Mouse (Mus musculus) cerebellum, adult 2 months (tissue): ENCODE results near the gene Derl3. TPM values are rescaled to one million over a fixed set of nuclear protein-coding genes. Genes with fewer than 3 reads are reported as not detected.

Experiments
- DNase-seq, 2 experiments: peaks; one replicate each; pipeline ENCODE4 v3.0.0; 2021
- H3K27ac ChIP-seq: fragments of 200-500 bp; 2 replicates; pipeline ENCODE4 v1.5.1; 2012; ENCODE audit warnings: low read length, control low read depth, inconsistent platforms; ENCODE audit not compliant: insufficient read depth
- H3K27me3 ChIP-seq: fragments of 200-500 bp; 2 replicates; pipeline ENCODE4 v1.6.1; 2012; ENCODE audit warnings: inconsistent platforms, mild to moderate bottlenecking, low read length, moderate library complexity; ENCODE audit not compliant: control insufficient read depth, insufficient read depth
- H3K4me1 ChIP-seq: fragments of 200-500 bp; 2 replicates; pipeline ENCODE4 v1.6.1; 2011; ENCODE audit warnings: low read length; ENCODE audit not compliant: control insufficient read depth, insufficient read depth
- H3K4me3 ChIP-seq: fragments of 200-500 bp; replicated peaks from 2 replicates; pipeline ENCODE3; 2011; ENCODE audit warnings: mild to moderate bottlenecking, low read depth, low read length, control low read depth; ENCODE audit not compliant: insufficient read depth
- CTCF ChIP-seq: fragments of 200-500 bp; IDR thresholded peaks from 2 replicates; pipeline ENCODE4 v1.5.1; 2011; ENCODE audit warnings: low read depth, mild to moderate bottlenecking, control low read depth, low read length, moderate library complexity, borderline replicate concordance; ENCODE audit not compliant: insufficient read depth
- POLR2A ChIP-seq: fragments of 200-500 bp; IDR thresholded peaks from 2 replicates; pipeline ENCODE4 v1.6.1; 2011; ENCODE audit warnings: low read length, control low read depth, borderline replicate concordance; ENCODE audit not compliant: insufficient read depth
- WGBS: fragments of 180-500 bp; shearing (Covaris S2); methylation state at CpG from one replicate; pipeline ENCODE4 v1.1.7; 2018; 5-methylcytosine and 5-hydroxymethylcytosine counted together
- polyA plus RNA-seq: library from polyadenylated mRNA; depleted of rRNA; stranded (reverse); fragments of >200 nt; gene quantifications from 2 replicates; pipeline ENCODE4 v1.2.3, GENCODE M21; 2012

Gene Derl3
- polyA plus RNA-seq, 1 experiment, result 3.4 TPM

DNA sequence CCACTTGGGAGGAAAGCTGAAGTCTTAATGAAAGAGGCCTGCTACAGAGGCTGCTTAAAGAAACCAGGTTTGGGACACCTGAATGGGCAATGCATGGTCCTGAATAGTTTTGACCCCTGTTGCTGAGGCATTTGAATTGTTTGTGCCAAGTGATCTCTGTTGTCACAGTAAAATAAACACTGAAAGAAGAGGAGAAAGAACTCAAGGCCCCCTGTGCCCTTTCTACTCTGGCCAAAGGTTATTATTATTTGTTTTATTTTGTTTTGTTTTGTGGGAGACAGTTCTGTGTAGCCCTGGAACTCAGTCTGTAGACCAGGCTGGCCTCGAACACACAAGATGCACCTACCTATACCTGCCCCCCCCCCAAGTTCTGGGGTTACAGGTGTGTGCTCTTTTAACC, 41.8 kb downstream of the Derl3 start:
- H3K4me1 ChIP-seq, result peaks cover 12% of the 10 kb centered on the region
- H3K4me3 ChIP-seq, result no peak overlapping the region
- H3K27ac ChIP-seq, result no peak overlapping the region
- no peak for DNase-seq
- WGBS, result 84% methylated on average over 1 of the region's 1 CpGs
- no peaks in the 10 kb centered on the region for H3K27me3 ChIP-seq
- no peak for TF ChIP-seq CTCF
- TF ChIP-seq POLR2A, result no peak

DNA sequence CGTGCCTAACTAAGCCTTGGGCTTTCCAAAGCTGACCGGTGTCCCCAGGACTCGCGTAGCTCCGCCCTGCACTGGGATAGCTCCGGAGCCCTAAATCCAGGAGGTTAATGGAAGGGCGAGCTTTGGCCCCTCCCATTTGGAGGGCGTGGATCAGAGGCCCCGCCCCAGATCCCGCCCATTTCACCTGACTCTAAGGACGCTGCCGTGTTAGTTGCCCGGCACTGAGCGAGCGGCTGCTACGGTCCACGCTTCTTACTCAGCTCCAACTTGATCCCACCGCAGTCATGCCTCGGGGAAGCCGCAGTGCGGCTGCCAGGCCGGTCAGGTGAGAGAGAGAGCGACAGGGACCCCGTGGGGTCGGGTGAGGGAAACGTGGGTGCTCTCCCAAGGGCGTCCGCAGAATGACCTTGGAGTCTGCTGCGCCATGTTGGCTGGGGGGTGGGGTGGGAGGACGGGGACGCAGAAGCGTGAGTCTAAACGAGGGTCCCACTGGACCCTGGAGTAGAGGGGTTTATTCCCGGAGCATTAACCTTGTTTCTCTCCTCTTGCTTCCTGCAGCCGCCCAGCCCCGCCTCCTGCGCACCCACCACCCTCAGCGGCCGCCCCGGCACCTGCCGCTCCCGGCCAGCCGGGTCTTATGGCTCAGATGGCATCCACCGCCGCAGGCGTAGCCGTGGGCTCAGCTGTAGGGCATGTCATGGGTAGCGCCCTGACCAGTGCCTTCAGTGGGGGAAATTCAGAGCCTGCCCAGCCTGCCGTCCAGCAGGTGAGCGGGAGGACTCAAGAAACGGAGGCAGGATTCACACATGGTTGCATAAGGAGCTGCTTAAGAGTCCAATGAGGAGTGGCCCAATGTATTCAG, 42.7 kb downstream of the Derl3 start, which contains the start of gene Mmp11:
Gene Mmp11 (minus strand): TSS at position 817 of the 862 bp plus-strand sequence.
- Histone ChIP-seq H3K4me3 (peak within 1 kb of the TSS; percentile 92), H3K4me1 (peaks cover 12% of the 10 kb centered on the region), H3K27ac (peak within 1 kb of the TSS; percentile 83), H3K27me3 (no peaks in the 10 kb centered on the region)
- WGBS, result 2% methylated on average over 51 of the region's 51 CpGs
- TF ChIP-seq POLR2A (peak; percentile 97), CTCF (no peak)
- DNase-seq, result peak; percentile 89 to 90

DNA sequence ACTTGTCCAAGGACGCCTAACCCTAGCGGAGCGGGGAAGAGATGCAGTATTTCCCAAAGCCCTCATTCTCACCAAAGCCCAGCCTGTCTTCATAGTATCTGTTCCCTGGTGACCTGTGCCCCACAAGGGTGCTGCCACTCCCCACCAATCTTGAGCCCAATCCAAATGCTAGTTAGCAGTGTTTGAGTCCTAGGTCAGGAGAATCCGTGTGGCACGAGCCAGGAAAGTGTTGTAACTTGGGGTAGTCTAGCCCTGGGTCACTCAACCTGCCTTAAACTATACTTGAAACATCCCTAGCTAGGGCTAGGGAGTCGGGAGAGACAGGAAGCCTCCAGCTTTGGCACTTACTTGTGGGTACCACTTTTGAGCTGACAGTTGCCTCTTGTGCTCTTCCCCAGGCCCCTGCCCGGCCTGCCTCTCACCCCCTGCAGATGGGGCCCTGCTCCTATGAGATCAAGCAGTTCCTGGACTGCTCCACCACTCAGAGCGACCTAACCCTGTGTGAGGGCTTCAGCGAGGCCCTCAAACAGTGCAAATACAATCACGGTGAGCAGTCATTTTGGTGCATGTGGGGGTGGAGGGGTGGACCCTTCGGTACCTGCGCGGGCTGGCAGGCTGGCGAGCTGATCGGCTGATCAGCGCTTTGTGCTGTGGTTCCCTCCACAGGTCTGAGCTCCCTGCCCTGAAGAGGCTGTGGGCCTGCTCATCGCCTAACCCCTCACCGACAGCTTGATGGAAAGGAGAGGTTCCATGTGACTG, 43.9 kb downstream of the Derl3 start:
- H3K27me3 ChIP-seq, result no peaks in the 10 kb centered on the region
- TF ChIP-seq POLR2A (no peak), CTCF (no peak)
- peaks cover 12% of the 10 kb centered on the region for H3K4me1 ChIP-seq
- 45% methylated on average over 18 of the region's 18 CpGs for WGBS
- no peak for DNase-seq
- H3K27ac ChIP-seq, result no peak overlapping the region
- peak overlapping the region; percentile 49 for H3K4me3 ChIP-seq

DNA sequence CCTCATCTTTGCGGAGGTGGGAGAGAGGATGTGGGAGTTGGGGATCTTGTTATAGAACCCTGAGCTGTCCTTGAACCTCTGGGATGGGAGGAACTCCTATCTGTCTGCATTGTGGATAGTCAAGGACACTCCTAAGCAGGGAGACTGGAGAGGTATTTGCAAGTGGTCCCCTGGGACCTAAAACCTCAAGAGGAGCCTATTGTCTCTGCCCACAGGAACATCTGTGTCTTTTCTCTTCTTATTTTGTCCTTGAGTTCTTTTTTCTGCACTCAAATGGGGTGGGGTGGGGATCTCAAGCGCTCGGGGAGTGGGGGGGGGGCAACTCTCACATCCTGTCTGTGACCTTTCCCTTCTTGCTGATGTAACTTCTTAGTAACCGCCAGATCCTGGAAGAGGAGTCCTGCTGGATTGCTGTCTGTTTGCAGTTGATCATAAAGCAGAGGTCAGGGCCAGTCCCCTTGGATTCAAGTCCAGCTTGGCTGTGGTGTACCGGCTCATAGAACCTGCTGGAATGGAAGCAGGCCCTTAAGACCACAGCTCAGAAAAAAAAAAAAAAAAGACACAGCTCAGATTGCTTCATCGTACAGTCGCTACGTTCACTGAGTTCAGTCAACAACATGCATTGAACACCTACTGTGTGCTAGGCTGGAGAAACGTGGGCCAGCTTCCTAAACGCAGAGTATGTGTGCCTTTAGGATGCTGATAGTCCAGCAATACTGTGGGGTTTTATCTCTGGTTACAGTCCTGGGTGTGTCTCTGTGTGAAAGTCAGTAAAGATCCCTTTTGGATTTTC, 44.8 kb downstream of the Derl3 start:
- peaks cover 12% of the 10 kb centered on the region for H3K4me1 ChIP-seq
- 55% methylated on average over 10 of the region's 10 CpGs for WGBS
- no peaks in the 10 kb centered on the region for H3K27me3 ChIP-seq
- no peak overlapping the region for H3K27ac ChIP-seq
- no peak overlapping the region for H3K4me3 ChIP-seq
- DNase-seq, result no peak
- TF ChIP-seq POLR2A (no peak), CTCF (no peak)

DNA sequence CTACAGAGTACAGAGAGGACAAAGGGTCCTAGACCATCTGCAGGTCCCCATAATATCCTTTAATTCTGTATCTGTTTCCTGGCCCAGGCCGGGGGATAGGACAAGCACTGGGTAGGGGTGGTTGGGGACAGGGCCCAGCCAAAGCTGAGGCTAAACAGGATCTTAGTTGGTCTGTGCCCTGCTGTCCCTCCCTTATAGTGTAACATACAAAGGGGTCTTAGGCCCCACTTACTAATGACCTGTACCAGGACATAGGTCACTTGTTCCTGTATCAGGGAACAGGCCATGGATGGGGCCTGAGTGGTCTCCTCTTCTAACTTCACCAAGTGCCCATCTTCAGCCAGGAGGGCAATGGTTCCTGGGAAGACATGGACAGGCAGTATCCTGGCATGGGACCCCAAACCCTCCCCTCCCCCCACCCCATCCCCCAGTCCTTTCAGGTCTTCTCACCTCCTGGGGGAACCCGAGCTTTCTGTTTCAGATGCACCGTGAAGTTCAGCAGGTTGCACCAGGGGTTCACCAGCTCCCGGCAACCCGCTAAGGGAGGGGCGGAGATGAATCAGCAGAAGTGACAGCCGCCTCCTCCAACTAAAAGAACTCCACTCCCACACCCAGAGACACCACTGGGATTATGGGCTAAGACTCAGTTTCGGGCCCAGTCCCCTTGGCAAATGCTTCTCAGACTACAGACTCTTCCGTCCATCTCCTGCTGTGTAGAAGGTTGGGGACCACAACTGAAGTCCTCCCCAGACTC, 46.4 kb downstream of the Derl3 start:
- Histone ChIP-seq H3K27ac (no peak overlapping the region), H3K27me3 (no peaks in the 10 kb centered on the region), H3K4me1 (peaks cover 12% of the 10 kb centered on the region), H3K4me3 (no peak overlapping the region)
- no peak for DNase-seq
- 54% methylated on average over 9 of the region's 9 CpGs for WGBS
- TF ChIP-seq POLR2A (no peak), CTCF (no peak)

DNA sequence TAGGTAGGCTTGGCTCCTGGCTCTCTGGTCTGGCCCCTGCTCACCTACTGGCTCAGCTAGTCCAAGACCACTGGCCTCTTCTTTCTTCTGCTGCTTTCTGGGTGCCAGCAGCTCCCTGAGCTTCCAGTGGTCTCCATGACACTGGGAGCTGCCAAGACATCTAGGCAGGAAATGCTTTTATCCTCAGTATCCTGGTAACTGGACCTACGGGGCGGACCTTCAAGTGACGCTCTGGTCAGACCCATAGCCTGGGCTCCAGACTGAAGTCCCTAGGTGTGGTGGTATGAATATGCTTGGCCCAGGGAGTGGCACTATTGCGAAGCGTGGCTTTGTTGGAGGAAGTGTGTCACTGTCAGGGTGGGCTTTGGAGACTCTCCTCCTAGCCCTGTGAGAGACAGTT, 47.3 kb downstream of the Derl3 start, which contains the start of gene Gm867:
Gene Gm867 (minus strand): TSS at position 153 of the 400 bp plus-strand sequence.
- no peak for TF ChIP-seq CTCF
- no peak for TF ChIP-seq POLR2A
- H3K27me3 ChIP-seq, result no peaks in the 10 kb centered on the region
- H3K4me1 ChIP-seq, result peaks cover 12% of the 10 kb centered on the region
- no peak within 1 kb of the TSS for H3K27ac ChIP-seq
- no peak within 1 kb of the TSS for H3K4me3 ChIP-seq
- no peak for DNase-seq
- WGBS, result 73% methylated on average over 5 of the region's 5 CpGs
